Mouse (Mus musculus): Measurements from ENCODE around the gene Nfrkb. TPM values are rescaled to one million over a fixed set of nuclear protein-coding genes. Genes with fewer than 3 reads are reported as not detected.

The Nfrkb gene
- polyA plus RNA-seq, 1 experiment from 2014 or later = 18.2 TPM

GRCm38 (mm10) chr9:31387206-31387605 lies 1.2 kb downstream of the Nfrkb start:
- Histone ChIP-seq H3K27ac (replicated peaks in 1 of 2; ENCODE audit: control insufficient read depth in 1 of 2, insufficient read depth in 1 of 2, low read depth in 2 of 2, low read length in 2 of 2) (no peak overlapping the region), H3K9me3 (ENCODE audit: control insufficient read depth, low read length) (no peaks in the 10 kb centered on the region), H3K9ac (ENCODE audit: low read length) (peak overlapping the region; percentile 95; the same call in 1 of the 2 replicates), H3K4me3 (ENCODE audit: control insufficient read depth in 1 of 2, insufficient read depth in 1 of 2, low read depth in 1 of 2, low read length in 2 of 2) (peak overlapping the region in 1 of 2 experiments; percentile 95; a peak in 3 of 4 replicates), H3K4me1 (ENCODE audit: control insufficient read depth in 2 of 2, insufficient read depth in 2 of 2, low read length in 2 of 2) (peaks cover 3 to 15% of the 10 kb centered on the region in 2 experiments), H3K27me3 (ENCODE audit: control insufficient read depth, insufficient read depth, low read length) (no peaks in the 10 kb centered on the region), H3K4me2 (ENCODE audit: low read length) (peak overlapping the region; percentile 86), H3K36me3 (ENCODE audit: control insufficient read depth, insufficient read depth, low read length) (peaks cover 29% of the 10 kb centered on the region)
- no peak for ATAC-seq (ENCODE audit: insufficient number of reproducible peaks, insufficient read depth, low FRiP score, low read depth)
- 82% methylated on average over 5 of the region's 5 CpGs for WGBS

GRCm38 (mm10) chr9:31400441-31400840 lies 14.4 kb downstream of the Nfrkb start:
- no peaks in the 10 kb centered on the region for H3K4me1 ChIP-seq (ENCODE audit: control insufficient read depth in 2 of 2, insufficient read depth in 2 of 2, low read length in 2 of 2)
- no peak overlapping the region for H3K9ac ChIP-seq (ENCODE audit: low read length)
- no peaks in the 10 kb centered on the region for H3K27me3 ChIP-seq (ENCODE audit: control insufficient read depth, insufficient read depth, low read length)
- WGBS = 46% methylated on average over 4 of the region's 4 CpGs
- peaks cover 100% of the 10 kb centered on the region for H3K36me3 ChIP-seq (ENCODE audit: control insufficient read depth, insufficient read depth, low read length)
- no peak for ATAC-seq (ENCODE audit: insufficient number of reproducible peaks, insufficient read depth, low FRiP score, low read depth)
- H3K4me2 ChIP-seq (ENCODE audit: low read length) = no peak overlapping the region
- no peak overlapping the region for H3K27ac ChIP-seq (replicated peaks in 1 of 2; ENCODE audit: control insufficient read depth in 1 of 2, insufficient read depth in 1 of 2, low read depth in 2 of 2, low read length in 2 of 2)
- H3K4me3 ChIP-seq (ENCODE audit: control insufficient read depth in 1 of 2, insufficient read depth in 1 of 2, low read depth in 1 of 2, low read length in 2 of 2) = no peak overlapping the region
- H3K9me3 ChIP-seq (ENCODE audit: control insufficient read depth, low read length) = no peaks in the 10 kb centered on the region

- H3K4me1 ChIP-seq (ENCODE audit: control insufficient read depth in 2 of 2, insufficient read depth in 2 of 2, low read length in 2 of 2) = no peaks in the 10 kb centered on the region
- H3K4me3 ChIP-seq (ENCODE audit: control insufficient read depth in 1 of 2, insufficient read depth in 1 of 2, low read depth in 1 of 2, low read length in 2 of 2) = no peak overlapping the region
- 92% methylated on average over 2 of the region's 2 CpGs for WGBS
- no peaks in the 10 kb centered on the region for H3K9me3 ChIP-seq (ENCODE audit: control insufficient read depth, low read length)
- no peak overlapping the region for H3K27ac ChIP-seq (replicated peaks in 1 of 2; ENCODE audit: control insufficient read depth in 1 of 2, insufficient read depth in 1 of 2, low read depth in 2 of 2, low read length in 2 of 2)
- H3K27me3 ChIP-seq (ENCODE audit: control insufficient read depth, insufficient read depth, low read length) = no peaks in the 10 kb centered on the region
- H3K36me3 ChIP-seq (ENCODE audit: control insufficient read depth, insufficient read depth, low read length) = peaks cover 84% of the 10 kb centered on the region
- no peak overlapping the region for H3K4me2 ChIP-seq (ENCODE audit: low read length)
- H3K9ac ChIP-seq (ENCODE audit: low read length) = no peak overlapping the region
- ATAC-seq (ENCODE audit: insufficient number of reproducible peaks, insufficient read depth, low FRiP score, low read depth) = no peak
Observed at GRCm38 (mm10) chr9:31404311-31404710, 18.3 kb downstream of the Nfrkb start.

GRCm38 (mm10) chr9:31405217-31405616 lies 19.2 kb downstream of the Nfrkb start:
- H3K4me3 ChIP-seq (ENCODE audit: control insufficient read depth in 1 of 2, insufficient read depth in 1 of 2, low read depth in 1 of 2, low read length in 2 of 2) = no peak overlapping the region
- H3K27me3 ChIP-seq (ENCODE audit: control insufficient read depth, insufficient read depth, low read length) = no peaks in the 10 kb centered on the region
- ATAC-seq (ENCODE audit: insufficient number of reproducible peaks, insufficient read depth, low FRiP score, low read depth) = no peak
- H3K27ac ChIP-seq (replicated peaks in 1 of 2; ENCODE audit: control insufficient read depth in 1 of 2, insufficient read depth in 1 of 2, low read depth in 2 of 2, low read length in 2 of 2) = no peak overlapping the region
- H3K4me2 ChIP-seq (ENCODE audit: low read length) = no peak overlapping the region
- H3K4me1 ChIP-seq (ENCODE audit: control insufficient read depth in 2 of 2, insufficient read depth in 2 of 2, low read length in 2 of 2) = no peaks in the 10 kb centered on the region
- peaks cover 84% of the 10 kb centered on the region for H3K36me3 ChIP-seq (ENCODE audit: control insufficient read depth, insufficient read depth, low read length)
- no peak overlapping the region for H3K9ac ChIP-seq (ENCODE audit: low read length)
- no peaks in the 10 kb centered on the region for H3K9me3 ChIP-seq (ENCODE audit: control insufficient read depth, low read length)
- WGBS = 71% methylated on average over 6 of the region's 6 CpGs

GRCm38 (mm10) chr9:31412165-31412564 lies 26.2 kb downstream of the Nfrkb start:
- Histone ChIP-seq H3K9ac (ENCODE audit: low read length) (no peak overlapping the region), H3K27me3 (ENCODE audit: control insufficient read depth, insufficient read depth, low read length) (no peaks in the 10 kb centered on the region), H3K27ac (replicated peaks in 1 of 2; ENCODE audit: control insufficient read depth in 1 of 2, insufficient read depth in 1 of 2, low read depth in 2 of 2, low read length in 2 of 2) (no peak overlapping the region), H3K4me3 (ENCODE audit: control insufficient read depth in 1 of 2, insufficient read depth in 1 of 2, low read depth in 1 of 2, low read length in 2 of 2) (no peak overlapping the region), H3K36me3 (ENCODE audit: control insufficient read depth, insufficient read depth, low read length) (peaks cover 98% of the 10 kb centered on the region), H3K9me3 (ENCODE audit: control insufficient read depth, low read length) (no peaks in the 10 kb centered on the region), H3K4me2 (ENCODE audit: low read length) (no peak overlapping the region), H3K4me1 (ENCODE audit: control insufficient read depth in 2 of 2, insufficient read depth in 2 of 2, low read length in 2 of 2) (no peaks in the 10 kb centered on the region)
- ATAC-seq (ENCODE audit: insufficient number of reproducible peaks, insufficient read depth, low FRiP score, low read depth) = no peak
- WGBS = 83% methylated on average over 4 of the region's 4 CpGs

- Histone ChIP-seq H3K4me3 (ENCODE audit: control insufficient read depth in 1 of 2, insufficient read depth in 1 of 2, low read depth in 1 of 2, low read length in 2 of 2) (no peak overlapping the region), H3K27ac (replicated peaks in 1 of 2; ENCODE audit: control insufficient read depth in 1 of 2, insufficient read depth in 1 of 2, low read depth in 2 of 2, low read length in 2 of 2) (no peak overlapping the region), H3K9ac (ENCODE audit: low read length) (no peak overlapping the region), H3K4me1 (ENCODE audit: control insufficient read depth in 2 of 2, insufficient read depth in 2 of 2, low read length in 2 of 2) (no peaks in the 10 kb centered on the region), H3K4me2 (ENCODE audit: low read length) (no peak overlapping the region), H3K9me3 (ENCODE audit: control insufficient read depth, low read length) (no peaks in the 10 kb centered on the region), H3K36me3 (ENCODE audit: control insufficient read depth, insufficient read depth, low read length) (peaks cover 90% of the 10 kb centered on the region), H3K27me3 (ENCODE audit: control insufficient read depth, insufficient read depth, low read length) (no peaks in the 10 kb centered on the region)
- whole genome bisulfite sequencing = 92% methylated on average over 1 of the region's 1 CpGs
- no peak for ATAC-seq (ENCODE audit: insufficient number of reproducible peaks, insufficient read depth, low FRiP score, low read depth)
Observed at GRCm38 (mm10) chr9:31418821-31419220, 32.8 kb downstream of the Nfrkb start.

GRCm38 (mm10) chr9:31422143-31422542 lies 36.2 kb downstream of the Nfrkb start:
- Histone ChIP-seq H3K4me3 (ENCODE audit: control insufficient read depth in 1 of 2, insufficient read depth in 1 of 2, low read depth in 1 of 2, low read length in 2 of 2) (no peak overlapping the region), H3K27ac (replicated peaks in 1 of 2; ENCODE audit: control insufficient read depth in 1 of 2, insufficient read depth in 1 of 2, low read depth in 2 of 2, low read length in 2 of 2) (no peak overlapping the region), H3K27me3 (ENCODE audit: control insufficient read depth, insufficient read depth, low read length) (no peaks in the 10 kb centered on the region), H3K9ac (ENCODE audit: low read length) (no peak overlapping the region), H3K4me1 (ENCODE audit: control insufficient read depth in 2 of 2, insufficient read depth in 2 of 2, low read length in 2 of 2) (no peaks in the 10 kb centered on the region), H3K9me3 (ENCODE audit: control insufficient read depth, low read length) (no peaks in the 10 kb centered on the region), H3K4me2 (ENCODE audit: low read length) (no peak overlapping the region), H3K36me3 (ENCODE audit: control insufficient read depth, insufficient read depth, low read length) (peaks cover 61% of the 10 kb centered on the region)
- 71% methylated on average over 5 of the region's 5 CpGs for WGBS
- ATAC-seq (ENCODE audit: insufficient number of reproducible peaks, insufficient read depth, low FRiP score, low read depth) = no peak

- Histone ChIP-seq H3K27me3 (ENCODE audit: control insufficient read depth, insufficient read depth, low read length) (no peaks in the 10 kb centered on the region), H3K4me2 (ENCODE audit: low read length) (no peak overlapping the region), H3K9ac (ENCODE audit: low read length) (no peak overlapping the region), H3K9me3 (ENCODE audit: control insufficient read depth, low read length) (no peaks in the 10 kb centered on the region), H3K27ac (replicated peaks in 1 of 2; ENCODE audit: control insufficient read depth in 1 of 2, insufficient read depth in 1 of 2, low read depth in 2 of 2, low read length in 2 of 2) (no peak overlapping the region), H3K4me1 (ENCODE audit: control insufficient read depth in 2 of 2, insufficient read depth in 2 of 2, low read length in 2 of 2) (peaks cover 0 to 2% of the 10 kb centered on the region in 2 experiments; a peak in 1 of 4 replicates), H3K4me3 (ENCODE audit: control insufficient read depth in 1 of 2, insufficient read depth in 1 of 2, low read depth in 1 of 2, low read length in 2 of 2) (no peak overlapping the region), H3K36me3 (ENCODE audit: control insufficient read depth, insufficient read depth, low read length) (0 out of 2 replicates have a peak, but pooled peaks cover 4% of the 10 kb centered on the region)
- WGBS = 82% methylated on average over 7 of the region's 7 CpGs
- no peak for ATAC-seq (ENCODE audit: insufficient number of reproducible peaks, insufficient read depth, low FRiP score, low read depth)
Observed at GRCm38 (mm10) chr9:31428971-31429370, 43.0 kb downstream of the Nfrkb start.

Data from heart, embryonic 14.5 days (tissue).